Mouse (Mus musculus) intestine, embryonic 15.5 days (tissue): ENCODE results near the gene Gse1. TPM values are rescaled to one million over a fixed set of nuclear protein-coding genes. Genes with fewer than 3 reads are reported as not detected.
A peak's percentile ranks its signal among the peaks of the same experiment; 100 is the strongest.

ENCODE experiments used
- ATAC-seq: fragments of 200-750 bp; cut with Nextera tagmentation; 2 replicates; pipeline ENCODE4 v1.8.0; 2017; ENCODE audit warnings: moderate TSS enrichment, moderate library complexity
- H3K27ac ChIP-seq: fragments of 300-500 bp; sonication (generic); 2 replicates; pipeline ENCODE4 v1.5.1; 2015; ENCODE audit warnings: mild to moderate bottlenecking, inconsistent platforms
- H3K27me3 ChIP-seq: fragments of 300-500 bp; sonication (generic); replicated peaks from 2 replicates; pipeline ENCODE4 v1.6.1; 2015; ENCODE audit warnings: inconsistent platforms
- H3K36me3 ChIP-seq: fragments of 300-500 bp; sonication (generic); 2 replicates; pipeline ENCODE4 v1.6.1; 2015; ENCODE audit warnings: inconsistent platforms
- H3K4me1 ChIP-seq: fragments of 300-500 bp; sonication (generic); replicated peaks from 2 replicates; pipeline ENCODE4 v1.6.1; 2015; ENCODE audit warnings: inconsistent platforms
- H3K4me2 ChIP-seq: fragments of 300-500 bp; sonication (generic); replicated peaks from 2 replicates; pipeline ENCODE4 v1.6.1; 2015; ENCODE audit warnings: mild to moderate bottlenecking, inconsistent platforms
- H3K4me3 ChIP-seq: fragments of 300-500 bp; sonication (generic); replicated peaks from 2 replicates; pipeline ENCODE4 v1.5.1; 2015; ENCODE audit warnings: inconsistent platforms
- H3K9ac ChIP-seq: fragments of 300-500 bp; sonication (generic); 2 replicates; pipeline ENCODE4 v1.6.1; 2015; ENCODE audit warnings: inconsistent platforms
- H3K9me3 ChIP-seq: fragments of 300-500 bp; sonication (generic); 2 replicates; pipeline ENCODE4 v1.6.1; 2016; ENCODE audit warnings: inconsistent platforms
- WGBS: fragments of 180-500 bp; shearing (Covaris S2); methylation state at CpG from one replicate; pipeline ENCODE4 v1.1.7; 2015; 5-methylcytosine and 5-hydroxymethylcytosine counted together
- polyA plus RNA-seq: library from polyadenylated mRNA; unstranded; fragments of >200 nt; fragmentation: Nextera tagmentation; extraction: Ambion mirVana; gene quantifications from 2 replicates; pipeline ENCODE4 v1.2.1, GENCODE M21; 2015

Gse1 gene
- polyA plus RNA-seq, 1 experiment from 2014 or later, result 7.9 TPM

DNA sequence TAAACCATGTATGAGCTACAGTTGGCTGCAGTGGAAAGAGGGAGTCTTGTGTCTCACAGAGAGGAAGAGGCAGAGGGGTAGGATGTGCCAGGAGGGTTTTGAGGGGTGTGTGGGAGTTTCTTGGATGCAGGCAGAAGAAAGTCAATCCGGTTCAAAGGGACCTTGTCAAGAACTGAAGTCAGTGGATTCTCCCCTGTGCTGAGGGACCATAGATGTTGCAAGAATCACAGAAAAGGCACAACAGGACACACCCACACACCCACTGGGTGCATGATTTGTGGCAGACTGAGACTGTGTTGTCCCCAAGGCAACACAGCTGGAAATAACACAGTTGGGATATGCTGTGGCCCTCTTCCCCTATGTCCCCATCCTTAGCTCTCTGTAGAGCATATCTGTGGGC, 209.0 kb downstream of the Gse1 start:
- no peak overlapping the region for H3K4me2 ChIP-seq
- no peaks in the 10 kb centered on the region for H3K27me3 ChIP-seq
- H3K4me1 ChIP-seq, result peaks cover 49% of the 10 kb centered on the region
- H3K9me3 ChIP-seq, result no peaks in the 10 kb centered on the region
- no peak overlapping the region for H3K27ac ChIP-seq
- H3K36me3 ChIP-seq, result no peaks in the 10 kb centered on the region
- no peak overlapping the region for H3K9ac ChIP-seq
- no peak overlapping the region for H3K4me3 ChIP-seq
- WGBS, result 80% methylated on average over 1 of the region's 1 CpGs
- ATAC-seq, result no peak

DNA sequence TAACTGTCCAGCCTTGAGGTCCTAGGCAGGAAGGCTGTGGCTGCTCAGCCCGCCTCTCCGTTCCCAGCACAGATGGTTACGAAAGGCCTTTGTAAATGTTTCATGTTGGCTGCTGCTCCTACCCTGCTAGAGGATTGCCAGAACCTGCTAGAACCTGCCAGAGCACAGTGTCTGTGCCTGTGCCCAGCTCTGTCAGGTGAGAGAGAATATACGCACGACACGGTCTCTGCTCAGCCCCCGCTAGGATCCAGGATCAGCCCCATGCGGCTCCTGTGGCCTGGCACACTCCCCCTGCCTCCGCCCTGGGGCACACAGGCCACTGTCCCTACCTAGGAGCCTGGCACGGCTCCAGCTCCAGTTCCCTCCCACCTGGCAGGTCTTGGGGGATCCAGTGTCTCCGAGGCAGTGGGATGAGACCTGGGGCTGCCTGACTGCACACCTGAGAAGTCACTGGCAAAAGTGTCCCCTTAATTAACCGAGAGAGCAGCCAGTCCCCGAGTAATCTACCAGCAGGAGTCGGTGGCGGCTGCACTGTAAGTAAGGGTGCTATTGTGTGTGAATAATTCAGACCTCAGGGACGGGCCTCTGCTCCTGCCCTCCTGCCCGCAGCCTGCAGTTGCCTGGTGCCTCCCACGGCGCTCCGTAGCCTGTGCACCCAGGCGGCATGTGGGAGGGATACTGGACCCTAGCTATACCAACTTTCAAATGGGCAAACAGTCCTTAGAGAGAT, 209.6 kb downstream of the Gse1 start:
- Histone ChIP-seq H3K27ac (no peak overlapping the region), H3K4me3 (no peak overlapping the region), H3K27me3 (no peaks in the 10 kb centered on the region), H3K9me3 (no peaks in the 10 kb centered on the region), H3K9ac (no peak overlapping the region), H3K4me2 (no peak overlapping the region), H3K36me3 (no peaks in the 10 kb centered on the region), H3K4me1 (peaks cover 55% of the 10 kb centered on the region)
- WGBS, result 83% methylated on average over 21 of the region's 21 CpGs
- no peak for ATAC-seq

DNA sequence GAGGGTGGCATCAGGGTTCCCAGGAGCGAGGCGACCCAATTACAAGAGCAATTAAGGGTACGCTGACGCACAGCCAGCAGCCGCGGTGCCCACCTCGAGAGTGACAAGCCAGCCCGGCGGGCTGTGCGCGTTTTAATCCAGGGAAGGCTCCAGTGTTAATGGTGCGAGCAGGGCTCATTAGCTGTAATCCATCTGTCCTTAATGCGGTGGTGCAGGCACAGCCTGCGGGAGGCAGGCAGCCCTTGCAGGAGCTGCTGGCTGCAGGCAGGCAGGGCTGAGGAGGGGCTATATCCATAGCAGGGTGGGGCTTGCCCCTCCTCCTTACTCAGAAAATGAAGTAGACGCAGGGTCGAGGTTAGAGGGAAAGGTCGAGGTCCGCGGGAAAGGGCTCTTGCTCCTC, 211.1 kb downstream of the Gse1 start:
- Histone ChIP-seq H3K27ac (0 out of 2 replicates have a peak overlapping the region, but pooled peaks have one; percentile 13), H3K9ac (no peak overlapping the region), H3K27me3 (no peaks in the 10 kb centered on the region), H3K4me2 (peak overlapping the region; percentile 19), H3K36me3 (no peaks in the 10 kb centered on the region), H3K4me3 (no peak overlapping the region), H3K4me1 (peaks cover 58% of the 10 kb centered on the region), H3K9me3 (no peaks in the 10 kb centered on the region)
- ATAC-seq, result peak; percentile 39
- 30% methylated on average over 19 of the region's 19 CpGs for WGBS

DNA sequence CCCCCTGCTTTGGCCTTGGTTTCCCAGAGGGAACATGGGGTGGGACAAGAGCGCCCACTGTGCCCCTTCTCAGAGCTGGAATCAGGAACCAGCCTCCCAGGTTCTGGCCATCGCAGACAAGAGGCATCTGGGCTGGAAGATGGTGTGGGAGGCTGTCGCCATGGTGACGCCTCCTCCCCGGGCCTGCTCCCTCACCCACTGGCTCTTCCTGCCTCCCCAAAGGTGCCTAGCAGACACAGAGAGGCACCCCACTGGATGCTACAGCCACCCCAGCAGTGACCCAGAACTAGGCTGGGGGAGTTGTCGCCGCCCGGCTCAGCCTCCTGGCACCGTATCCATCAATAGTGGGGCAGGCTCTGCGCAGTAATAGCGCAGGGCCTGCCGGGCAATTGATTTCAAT, 212.5 kb downstream of the Gse1 start:
- H3K27ac ChIP-seq, result no peak overlapping the region
- H3K9me3 ChIP-seq, result no peaks in the 10 kb centered on the region
- no peak overlapping the region for H3K4me3 ChIP-seq
- H3K36me3 ChIP-seq, result no peaks in the 10 kb centered on the region
- H3K4me1 ChIP-seq, result peaks cover 69% of the 10 kb centered on the region
- H3K4me2 ChIP-seq, result no peak overlapping the region
- no peaks in the 10 kb centered on the region for H3K27me3 ChIP-seq
- no peak for ATAC-seq
- WGBS, result 79% methylated on average over 12 of the region's 12 CpGs
- no peak overlapping the region for H3K9ac ChIP-seq

DNA sequence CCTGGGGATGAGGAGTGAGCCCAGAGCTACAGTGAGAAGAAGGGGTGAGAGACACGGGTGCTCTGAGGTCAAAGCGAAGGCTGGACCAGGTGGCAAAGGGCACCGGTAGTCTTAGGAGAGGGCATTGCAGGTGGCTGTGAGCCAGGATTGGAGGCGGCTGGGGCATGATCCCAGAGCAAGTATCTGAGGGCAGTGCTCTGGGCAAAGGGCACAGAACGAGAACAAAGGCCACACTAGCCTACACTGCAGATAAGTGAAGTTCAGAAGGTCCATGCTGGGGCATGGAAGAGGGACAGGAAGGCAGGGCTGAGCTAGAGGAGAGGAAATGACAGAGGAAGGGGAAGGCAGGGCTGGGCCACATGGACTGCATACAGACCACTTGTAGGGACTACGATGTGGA, 213.4 kb downstream of the Gse1 start:
- Histone ChIP-seq H3K4me2 (no peak overlapping the region), H3K27ac (peak overlapping the region; percentile 51; the same call in 1 of the 2 replicates), H3K9me3 (no peaks in the 10 kb centered on the region), H3K4me3 (no peak overlapping the region), H3K36me3 (no peaks in the 10 kb centered on the region), H3K4me1 (peaks cover 63% of the 10 kb centered on the region), H3K9ac (no peak overlapping the region; the same call in 1 of the 2 replicates), H3K27me3 (no peaks in the 10 kb centered on the region)
- peak; percentile 57 for ATAC-seq
- 61% methylated on average over 6 of the region's 6 CpGs for WGBS

DNA sequence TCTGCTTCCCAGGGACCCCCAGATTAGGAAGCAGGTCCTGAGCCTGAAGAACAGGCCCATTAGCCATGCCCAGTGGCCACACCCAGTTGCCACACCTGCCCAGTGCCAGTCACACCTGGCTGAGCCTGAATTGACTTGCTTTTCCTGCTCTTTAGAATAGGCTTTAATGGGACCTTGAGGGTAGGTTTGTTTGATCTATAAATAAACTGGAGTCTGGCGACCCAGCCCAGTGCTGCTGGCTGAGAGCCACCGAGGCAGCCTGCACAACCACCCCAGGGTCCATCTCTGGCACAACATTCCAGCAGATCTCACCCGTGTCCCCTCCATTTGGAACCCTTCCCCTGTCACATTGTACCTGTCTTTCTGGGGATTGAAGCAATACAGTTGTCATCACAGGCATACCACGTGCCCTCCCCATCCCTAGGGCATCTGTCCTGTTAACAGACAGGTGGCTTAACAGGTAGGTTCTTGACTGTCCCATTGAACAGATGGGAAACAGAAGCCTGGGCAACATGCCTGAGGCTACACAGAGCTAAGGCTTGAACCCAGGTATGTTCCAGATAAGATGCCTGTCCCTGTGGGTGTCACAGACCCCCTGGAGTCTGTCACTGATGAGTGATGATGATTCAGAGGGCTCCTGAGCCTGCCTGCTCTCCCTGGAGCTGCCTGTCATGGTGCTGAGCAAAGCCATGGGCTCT, 214.2 kb downstream of the Gse1 start:
- Histone ChIP-seq H3K4me1 (peaks cover 55% of the 10 kb centered on the region), H3K9me3 (no peaks in the 10 kb centered on the region), H3K27ac (0 out of 2 replicates have a peak overlapping the region, but pooled peaks have one; percentile 41), H3K36me3 (no peaks in the 10 kb centered on the region), H3K9ac (no peak overlapping the region), H3K4me3 (no peak overlapping the region), H3K4me2 (no peak overlapping the region), H3K27me3 (no peaks in the 10 kb centered on the region)
- WGBS, result 35% methylated on average over 4 of the region's 4 CpGs
- peak; percentile 26 for ATAC-seq

DNA sequence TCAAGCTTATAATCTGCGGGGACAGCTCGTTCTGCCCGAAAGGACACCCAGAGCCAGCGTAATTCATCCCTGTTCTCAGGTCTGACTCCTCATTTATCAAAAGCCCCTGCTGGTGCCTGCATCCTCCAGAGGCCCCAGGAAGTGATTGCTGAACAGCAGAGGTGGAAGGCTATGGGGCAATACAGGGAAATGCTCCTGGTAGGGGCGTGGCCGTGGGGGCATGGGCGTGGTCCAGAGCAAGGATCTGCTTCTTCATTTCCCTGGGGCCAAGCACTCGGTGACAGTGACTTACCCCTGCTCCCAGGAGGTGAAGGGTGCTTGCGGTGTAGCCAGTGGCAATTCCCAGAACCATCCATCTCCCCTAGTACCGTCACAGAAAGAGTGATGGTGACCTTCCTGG, 217.0 kb downstream of the Gse1 start:
- Histone ChIP-seq H3K27ac (no peak overlapping the region), H3K9ac (no peak overlapping the region), H3K4me2 (no peak overlapping the region), H3K36me3 (no peaks in the 10 kb centered on the region), H3K4me3 (no peak overlapping the region), H3K27me3 (no peaks in the 10 kb centered on the region), H3K4me1 (peaks cover 54% of the 10 kb centered on the region), H3K9me3 (no peaks in the 10 kb centered on the region)
- peak; percentile 53 for ATAC-seq
- WGBS, result 37% methylated on average over 10 of the region's 10 CpGs

DNA sequence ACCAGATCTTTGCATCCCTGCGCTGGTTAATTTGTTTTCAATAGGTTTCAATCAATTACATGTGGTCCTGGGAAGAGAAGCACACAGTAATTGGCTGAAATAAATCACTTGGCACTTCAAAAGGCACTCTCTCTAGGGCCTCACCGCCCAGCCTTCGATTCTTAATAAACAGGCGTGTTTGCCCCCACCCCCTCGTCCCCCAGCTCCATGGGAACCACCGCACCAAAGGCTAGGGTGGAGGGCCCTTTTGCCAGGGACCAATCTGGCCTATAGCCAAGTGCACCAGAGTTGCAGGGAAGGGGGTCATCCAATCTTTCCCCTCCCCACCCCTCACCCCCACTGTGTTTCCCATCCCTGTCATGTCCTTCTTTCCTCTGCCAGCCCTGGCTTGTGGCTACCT, 219.9 kb downstream of the Gse1 start:
- Histone ChIP-seq H3K36me3 (no peaks in the 10 kb centered on the region), H3K4me1 (peaks cover 31% of the 10 kb centered on the region), H3K9me3 (no peaks in the 10 kb centered on the region), H3K27ac (no peak overlapping the region), H3K4me3 (no peak overlapping the region), H3K27me3 (no peaks in the 10 kb centered on the region), H3K9ac (no peak overlapping the region; the same call in 1 of the 2 replicates), H3K4me2 (no peak overlapping the region)
- 63% methylated on average over 6 of the region's 6 CpGs for WGBS
- ATAC-seq, result no peak

DNA sequence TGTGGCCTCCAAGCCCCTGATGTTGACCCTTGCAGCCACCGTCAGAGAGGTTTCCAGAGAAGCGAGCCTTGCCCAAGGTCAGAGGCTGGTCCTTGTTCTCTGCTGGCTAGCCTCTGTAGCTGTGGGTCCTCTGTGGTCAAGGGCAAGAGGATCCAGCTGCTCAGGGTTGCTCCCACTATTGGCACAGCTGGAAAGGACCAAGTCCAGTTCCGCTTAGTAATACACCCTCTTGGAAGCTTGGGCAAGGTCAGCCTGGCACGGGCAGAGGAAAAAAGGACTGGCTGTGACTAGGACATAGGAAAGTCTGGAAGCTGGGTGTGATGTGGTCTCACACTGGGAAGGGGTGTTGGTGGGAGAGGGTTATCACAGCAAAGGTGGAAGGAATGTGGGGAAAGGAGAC, 220.9 kb downstream of the Gse1 start:
- 0 out of 2 replicates have a peak overlapping the region, but pooled peaks have one; percentile 25 for H3K27ac ChIP-seq
- H3K4me3 ChIP-seq, result no peak overlapping the region
- no peak overlapping the region for H3K9ac ChIP-seq
- no peak overlapping the region for H3K4me2 ChIP-seq
- 79% methylated on average over 4 of the region's 4 CpGs for WGBS
- no peak for ATAC-seq
- no peaks in the 10 kb centered on the region for H3K9me3 ChIP-seq
- peaks cover 38% of the 10 kb centered on the region for H3K4me1 ChIP-seq
- no peaks in the 10 kb centered on the region for H3K36me3 ChIP-seq
- no peaks in the 10 kb centered on the region for H3K27me3 ChIP-seq

DNA sequence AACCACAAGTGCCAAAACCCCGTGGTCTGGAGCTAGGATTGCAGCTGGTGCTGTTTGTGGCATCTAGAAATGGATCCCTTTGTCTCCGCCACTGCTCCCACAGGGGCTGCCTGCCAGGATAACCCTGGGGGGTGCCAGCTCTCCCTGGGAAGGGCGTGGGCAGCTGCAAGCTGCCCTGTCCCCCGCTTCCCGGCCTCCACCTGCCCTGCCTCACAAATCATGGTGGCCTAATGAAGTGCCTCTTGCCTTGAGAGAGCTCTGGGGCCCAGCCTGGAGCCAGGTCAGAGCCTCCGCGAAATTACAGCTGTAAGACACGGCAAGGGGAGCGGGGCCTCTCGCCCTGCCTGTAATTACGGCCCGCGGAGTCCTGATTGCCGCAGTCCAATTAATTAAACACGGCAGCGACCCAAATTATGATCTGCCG, 221.4 kb downstream of the Gse1 start:
- 0 out of 2 replicates have a peak overlapping the region, but pooled peaks have one; percentile 25 for H3K27ac ChIP-seq
- H3K4me2 ChIP-seq, result 0 out of 2 replicates have a peak overlapping the region, but pooled peaks have one; percentile 3

DNA sequence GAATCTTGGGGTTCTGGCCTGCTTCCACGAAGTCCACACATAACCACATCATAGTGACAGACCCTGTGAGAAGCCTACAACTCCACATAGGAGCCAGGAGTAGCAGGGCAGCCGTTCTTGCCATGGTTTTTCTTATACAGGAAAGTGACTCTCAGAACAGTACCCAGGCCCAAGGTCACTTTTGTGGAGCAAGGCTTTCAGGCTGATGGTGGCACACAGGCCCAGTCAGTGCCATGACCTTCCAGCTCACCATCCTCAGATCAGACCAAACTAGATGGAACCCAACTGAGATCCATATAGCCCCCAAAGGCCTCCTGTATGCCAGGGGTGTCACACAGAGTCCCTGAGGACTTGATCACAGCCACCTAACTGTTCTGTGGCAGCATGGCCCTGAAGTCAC, 223.9 kb downstream of the Gse1 start:
- Histone ChIP-seq H3K4me2 (no peak overlapping the region), H3K9ac (no peak overlapping the region), H3K27me3 (no peaks in the 10 kb centered on the region), H3K27ac (no peak overlapping the region), H3K36me3 (no peaks in the 10 kb centered on the region), H3K4me1 (peaks cover 52% of the 10 kb centered on the region), H3K9me3 (no peaks in the 10 kb centered on the region), H3K4me3 (no peak overlapping the region)
- no peak for ATAC-seq
- WGBS, result 81% methylated on average over 2 of the region's 2 CpGs

More for the DNA sequence above, 221.4 kb downstream of the Gse1 start:
- peak; percentile 4; the same call in 1 of the 2 replicates for ATAC-seq
- Histone ChIP-seq H3K36me3 (no peaks in the 10 kb centered on the region), H3K4me3 (no peak overlapping the region), H3K9me3 (no peaks in the 10 kb centered on the region), H3K9ac (no peak overlapping the region), H3K27me3 (no peaks in the 10 kb centered on the region), H3K4me1 (peaks cover 39% of the 10 kb centered on the region)
- 26% methylated on average over 17 of the region's 17 CpGs for WGBS

DNA sequence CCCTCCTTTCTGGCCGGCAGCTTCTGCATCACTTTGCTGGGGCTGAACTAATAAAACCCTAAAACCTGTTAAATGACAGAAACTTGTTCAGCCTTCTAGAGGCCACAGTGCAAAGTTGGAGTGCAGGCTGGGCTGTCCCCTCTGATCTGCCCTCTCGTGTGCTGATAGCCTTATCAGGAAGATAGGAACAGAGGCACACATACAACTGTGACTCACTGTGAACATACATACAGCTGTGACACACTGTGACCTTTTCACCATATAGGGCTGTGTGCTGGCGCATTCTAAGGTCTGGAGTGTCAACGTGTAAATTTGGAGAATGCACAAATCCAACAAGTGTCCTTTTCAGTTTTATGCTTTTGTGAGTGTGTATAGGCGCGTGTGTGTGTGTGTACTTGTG, 226.1 kb downstream of the Gse1 start:
- H3K36me3 ChIP-seq, result no peaks in the 10 kb centered on the region
- peak; percentile 81 for ATAC-seq
- no peak overlapping the region for H3K9ac ChIP-seq
- H3K4me3 ChIP-seq, result no peak overlapping the region
- no peaks in the 10 kb centered on the region for H3K27me3 ChIP-seq
- WGBS, result 50% methylated on average over 6 of the region's 6 CpGs
- H3K9me3 ChIP-seq, result no peaks in the 10 kb centered on the region
- peak overlapping the region; percentile 74 for H3K27ac ChIP-seq
- H3K4me1 ChIP-seq, result peaks cover 49% of the 10 kb centered on the region
- 0 out of 2 replicates have a peak overlapping the region, but pooled peaks have one; percentile 23 for H3K4me2 ChIP-seq
